Mouse (Mus musculus) heart, adult 11 months (tissue): ENCODE results near the gene Sh2d3c.

Source experiments
- DNase-seq: peaks from one replicate; pipeline ENCODE4 v3.0.0; 2022

Gene Sh2d3c

DNA sequence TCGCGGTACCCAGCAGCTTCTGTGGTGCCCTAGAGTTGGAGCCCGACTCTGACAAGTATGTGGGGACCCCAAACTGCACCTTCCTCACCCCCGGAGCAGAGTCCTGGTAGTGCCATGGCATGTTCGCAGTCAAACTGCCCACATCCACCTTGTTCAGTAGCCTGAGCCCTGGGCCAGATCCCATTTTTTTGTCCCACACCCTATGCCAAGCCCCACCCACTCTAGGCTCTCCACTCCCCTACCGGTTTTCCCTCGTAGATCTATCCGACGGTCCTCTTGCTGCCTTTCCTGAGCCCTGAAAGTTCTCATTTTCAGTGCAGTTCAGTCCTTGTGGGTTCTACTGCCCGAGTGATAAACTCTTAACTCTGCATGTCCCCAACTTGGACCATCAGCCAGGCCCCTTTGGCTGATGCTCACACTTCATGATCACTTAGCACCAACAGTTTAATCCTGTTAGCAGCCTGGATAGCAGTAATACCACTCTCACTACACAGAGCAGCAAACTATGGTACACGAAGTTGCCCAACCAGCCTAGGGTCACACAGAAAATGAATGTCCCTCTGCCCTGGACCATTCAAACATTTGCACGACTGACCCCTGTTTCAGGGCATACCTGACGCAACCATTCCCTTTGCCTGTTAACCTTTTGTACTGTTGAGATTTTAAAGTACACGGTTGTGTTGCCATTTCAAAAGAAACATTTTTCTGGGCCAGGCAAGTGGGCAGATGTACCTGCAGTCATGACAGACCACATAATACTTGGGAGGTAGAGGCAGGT is 19.7 kb upstream of the Sh2d3c start:
- no peak for DNase-seq

DNA sequence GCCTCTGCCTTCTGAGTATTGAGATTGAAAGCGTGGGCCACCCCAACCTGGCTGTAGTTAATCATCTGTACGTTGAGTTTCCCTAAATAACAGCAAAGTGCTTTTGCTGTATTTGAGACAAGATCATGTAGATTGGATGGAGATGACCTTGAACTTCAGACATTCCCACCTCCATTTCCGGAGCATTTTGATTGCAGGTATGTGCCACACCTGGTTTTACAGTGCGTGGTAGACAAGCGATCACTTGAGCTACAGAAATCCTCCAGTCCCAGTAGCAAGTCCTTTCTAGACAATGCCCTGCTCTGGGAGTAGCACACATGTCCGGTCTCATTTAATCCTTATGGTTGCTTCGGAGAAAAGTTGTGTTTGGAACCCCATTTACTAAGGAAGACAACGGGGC is 17.8 kb upstream of the Sh2d3c start:
- no peak for DNase-seq

- DNase-seq, result peak; percentile 89
Measured at GRCm38 (mm10) chr2:32704021-32704421, 16.8 kb upstream of the Sh2d3c start, which contains the start of gene Fpgs. Gene Fpgs, minus strand, starts transcription at chr2:32704145.

- DNase-seq, result no peak
Measured at GRCm38 (mm10) chr2:32705018-32705417, 15.8 kb upstream of the Sh2d3c start.

- peak; percentile 92 for DNase-seq
Measured at GRCm38 (mm10) chr2:32706971-32707370, 13.9 kb upstream of the Sh2d3c start.

GRCm38 (mm10) chr2:32708643-32709042 is 12.2 kb upstream of the Sh2d3c start:
- DNase-seq, result peak; percentile 91

DNA sequence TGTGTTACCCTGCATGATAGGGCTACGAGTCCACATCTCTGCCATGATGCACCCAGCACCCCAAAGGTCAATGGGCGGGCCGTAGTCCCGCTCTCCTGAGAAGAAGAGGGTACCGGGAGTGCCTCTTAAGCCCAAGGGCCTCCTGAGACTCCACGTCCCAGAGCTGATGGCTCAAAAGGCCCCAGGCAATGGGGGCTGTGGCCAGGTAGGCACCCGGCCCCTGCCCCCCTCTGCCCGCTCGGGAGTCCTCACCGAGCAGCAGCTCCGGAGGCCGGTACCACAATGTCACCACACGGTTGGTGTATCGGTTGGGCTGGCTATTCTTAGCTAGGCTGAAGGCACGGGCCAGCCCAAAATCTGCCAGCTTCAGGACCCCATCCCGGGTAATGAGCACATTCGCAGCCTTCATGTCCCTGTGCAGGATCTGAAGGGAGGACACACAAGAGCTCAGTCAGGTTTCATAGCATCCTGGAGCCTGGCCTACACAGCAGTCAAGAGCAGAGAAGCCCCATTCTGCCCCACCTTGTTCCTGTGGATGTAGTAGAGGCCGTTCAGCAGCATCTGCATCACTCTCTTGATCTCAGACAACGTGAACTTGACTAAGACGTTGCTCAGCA is 11.2 kb upstream of the Sh2d3c start:
- peak; percentile 94 for DNase-seq

GRCm38 (mm10) chr2:32710425-32710824 is 10.4 kb upstream of the Sh2d3c start:
- peak; percentile 96 for DNase-seq

GRCm38 (mm10) chr2:32711301-32712056 is 9.4 kb upstream of the Sh2d3c start:
- peak; percentile 90 for DNase-seq

DNA sequence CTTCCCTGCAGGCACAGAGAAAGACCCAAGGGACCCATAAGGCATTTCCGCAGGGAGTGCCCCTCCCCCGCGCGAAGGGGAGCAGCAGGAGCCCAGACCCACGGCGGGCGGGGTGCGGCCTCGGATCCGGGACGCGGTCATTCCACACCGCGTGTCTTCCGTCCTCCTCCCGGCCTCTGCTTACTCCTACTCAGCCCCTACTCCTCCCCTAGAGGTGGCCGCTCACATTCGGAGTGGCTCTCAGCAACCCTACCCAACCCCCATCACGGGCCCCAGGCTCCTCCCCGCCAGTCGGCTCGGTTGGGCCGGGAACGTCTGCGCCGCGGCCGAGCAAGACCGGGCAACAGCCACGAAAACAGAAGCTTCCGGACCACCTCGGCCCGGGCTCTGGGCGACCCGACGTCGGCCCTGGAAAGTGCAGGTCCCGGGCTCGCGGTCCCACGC is 8.7 kb upstream of the Sh2d3c start:
- peak; percentile 99 for DNase-seq

DNA sequence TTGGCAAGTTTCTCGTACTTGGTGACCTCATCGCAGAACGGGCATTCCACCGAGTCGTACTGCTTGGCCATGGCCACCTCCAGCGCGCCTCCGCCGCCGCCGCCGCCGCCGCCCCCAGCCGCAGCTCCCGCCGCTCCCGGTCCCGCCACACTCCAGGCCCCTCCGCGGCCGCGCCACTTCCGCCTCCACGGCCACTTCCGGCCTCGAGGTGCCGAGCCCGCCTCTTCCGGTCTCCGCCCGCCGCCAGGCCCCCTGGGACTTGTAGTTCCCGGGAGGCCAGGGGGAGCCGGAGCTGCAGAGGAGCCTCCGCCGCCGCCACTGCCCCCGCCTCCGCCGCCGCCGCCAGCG is 8.3 kb upstream of the Sh2d3c start:
- DNase-seq, result peak; percentile 99

DNA sequence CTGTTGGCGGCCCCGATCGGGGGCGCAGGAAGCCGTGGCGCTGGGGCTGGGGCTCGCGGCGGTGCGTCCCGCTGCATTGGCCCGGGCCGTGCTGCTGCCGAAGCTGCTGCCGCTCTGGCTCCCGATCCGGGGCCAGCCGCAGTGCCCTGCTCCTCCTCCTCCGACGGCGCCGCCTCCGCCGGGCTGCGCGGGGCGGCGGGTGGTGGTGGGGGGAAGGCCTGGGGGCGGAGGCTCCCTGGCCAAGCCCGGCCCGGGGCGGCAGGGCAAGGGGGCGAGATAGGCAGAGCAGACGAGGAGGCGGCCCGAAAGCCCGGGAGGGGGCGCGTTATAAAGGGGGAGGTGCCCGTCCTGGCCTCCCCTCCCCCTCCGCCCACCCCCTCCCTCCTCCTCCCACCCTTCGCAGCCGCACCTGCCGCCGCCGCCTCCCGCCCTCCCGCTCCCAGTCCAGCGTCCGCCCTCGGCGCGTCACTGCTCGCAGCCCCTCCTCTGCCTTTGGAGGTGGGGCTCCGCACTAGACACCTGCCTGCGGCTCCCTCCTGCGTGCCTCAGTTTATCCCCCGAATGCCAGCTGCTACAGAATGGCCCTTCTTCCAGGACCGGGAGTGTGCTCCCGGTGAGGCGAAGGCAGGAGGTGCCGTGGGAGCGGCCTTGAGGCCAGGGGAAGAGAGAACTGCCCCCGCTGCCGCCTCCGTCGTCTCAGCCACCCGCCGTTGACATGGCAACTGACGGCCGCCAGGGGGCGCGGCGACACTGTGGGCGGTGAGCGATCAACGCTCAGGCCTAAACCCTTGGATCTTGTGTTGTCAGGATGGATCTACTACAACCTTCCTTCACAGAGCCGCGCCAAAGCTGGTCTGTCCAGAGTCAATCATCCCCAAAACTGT is 7.7 kb upstream of the Sh2d3c start, which contains the start of gene Cdk9:
TSS of gene Cdk9 (minus strand) at position 143 of the 884 bp plus-strand sequence.
- peak; percentile 99 for DNase-seq

DNA sequence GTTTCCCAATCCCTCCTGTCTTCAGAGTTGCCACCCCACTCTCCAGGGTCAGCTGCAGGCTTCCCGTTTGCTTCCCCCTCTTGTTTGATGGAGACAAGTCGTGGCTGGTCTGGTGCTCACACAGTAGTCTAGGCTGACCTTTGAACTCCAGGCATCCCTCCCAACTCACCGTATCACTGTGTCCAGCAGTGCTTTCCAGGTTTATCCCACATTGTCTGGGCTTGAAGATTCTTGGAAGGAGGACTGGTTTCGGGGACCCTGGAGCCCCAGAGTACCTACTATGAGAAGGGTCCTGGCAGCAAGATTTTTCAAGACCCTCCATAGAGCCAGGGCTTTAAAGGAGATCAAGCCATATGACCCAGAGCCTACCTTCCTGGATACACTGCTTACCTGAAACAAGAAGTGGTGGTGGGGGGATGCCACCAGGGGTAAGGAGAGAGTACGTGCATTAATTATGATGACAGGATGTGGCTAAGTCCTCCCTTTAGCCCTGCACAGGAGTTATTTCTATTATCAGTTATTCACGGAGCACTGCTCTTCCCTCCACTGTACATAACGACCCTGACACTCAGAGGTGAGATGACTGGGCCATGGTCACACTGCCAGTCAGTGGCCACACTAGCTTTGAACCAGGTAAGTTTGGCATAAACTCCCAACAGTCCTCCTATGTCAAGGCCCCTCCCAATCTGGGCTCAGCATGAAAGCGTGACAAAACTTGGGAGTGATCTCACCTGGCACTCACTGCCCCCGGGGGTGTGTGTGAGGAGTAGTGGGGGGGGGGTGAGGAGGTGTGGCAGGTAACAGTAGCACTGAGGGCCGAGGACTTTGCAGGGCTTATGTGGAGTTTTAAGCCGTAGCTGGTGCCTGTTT is 6.5 kb upstream of the Sh2d3c start:
- DNase-seq, result peak; percentile 95

DNA sequence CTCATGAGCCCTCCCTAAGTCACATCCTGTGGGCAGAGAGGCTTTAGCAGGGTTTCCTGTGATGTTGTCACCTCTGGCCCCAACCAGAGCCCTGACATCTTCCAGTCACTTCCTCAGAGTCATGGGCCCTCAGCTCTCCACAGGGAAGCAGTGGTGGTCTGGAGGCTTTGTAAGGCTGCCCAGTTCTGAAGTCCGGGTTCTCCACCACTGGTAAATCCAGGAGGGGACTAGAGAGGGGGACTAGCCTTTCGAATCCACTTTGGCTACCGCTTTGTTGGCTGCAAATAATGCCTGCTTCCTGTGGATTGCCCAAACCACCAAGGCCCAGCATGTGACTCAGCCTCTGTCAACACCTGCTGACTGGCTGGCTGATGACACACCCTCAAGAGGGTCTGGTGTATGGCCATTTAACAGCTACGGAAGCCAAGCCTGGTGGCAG is 5.8 kb upstream of the Sh2d3c start:
- DNase-seq, result peak; percentile 98

DNA sequence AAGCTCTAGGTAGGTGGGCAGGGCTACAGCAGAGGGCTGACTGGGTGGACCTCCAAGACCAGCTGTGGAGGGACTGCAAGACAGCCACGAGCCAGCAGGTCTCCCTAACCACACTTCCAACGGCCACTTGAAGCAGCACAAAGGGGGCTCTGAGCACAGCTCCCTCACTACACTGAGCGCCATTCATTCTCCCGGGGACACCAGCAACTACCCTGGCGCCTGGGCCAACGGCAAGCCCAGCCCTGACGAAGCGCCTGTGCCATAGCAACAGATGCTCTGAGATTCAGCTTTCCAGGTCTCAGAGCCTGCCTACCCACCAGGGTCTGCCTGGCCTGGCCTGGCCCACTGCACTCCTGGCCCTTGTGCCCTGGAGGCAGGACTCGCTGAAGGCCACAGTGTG is 2.1 kb upstream of the Sh2d3c start:
- DNase-seq, result no peak

- DNase-seq, result no peak
Measured at GRCm38 (mm10) chr2:32720053-32720452, 802 bp upstream of the Sh2d3c start.

DNA sequence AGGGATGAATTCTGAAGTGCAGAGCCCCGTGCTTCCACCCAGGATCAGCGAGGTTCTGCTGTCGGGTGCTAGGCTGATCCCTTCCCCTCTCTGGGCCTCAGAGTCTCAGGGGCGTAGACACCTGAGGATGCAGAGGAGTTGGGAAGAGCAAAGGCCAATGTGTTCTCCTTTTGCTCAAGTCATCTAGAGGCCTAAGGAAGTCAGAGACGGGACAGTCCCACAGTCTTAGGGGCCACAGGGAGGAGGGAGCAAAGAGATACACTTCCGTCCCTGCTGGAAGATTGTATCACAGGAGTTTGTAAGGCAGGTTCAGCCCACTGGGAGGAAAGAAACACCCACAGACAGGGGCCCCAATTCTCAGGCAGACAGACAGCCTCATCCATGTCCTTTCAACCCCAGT is 1.2 kb downstream of the Sh2d3c start:
- DNase-seq, result no peak

- DNase-seq, result no peak
Measured at GRCm38 (mm10) chr2:32722581-32722980, 1.7 kb downstream of the Sh2d3c start.

- no peak for DNase-seq
Measured at GRCm38 (mm10) chr2:32724149-32724548, 3.3 kb downstream of the Sh2d3c start.

GRCm38 (mm10) chr2:32724832-32725790 is 4.3 kb downstream of the Sh2d3c start:
- DNase-seq, result peak; percentile 92
